In genomic region chr14:54150221-54150620, GRCm38 (mm10) we compare ENCODE assay signal across 23 mouse cellular contexts.
"Had no signal": no experiment of that assay in that cellular context is flagged by ENCODE, and none has a peak within 500 bp of the region (broad histone marks: within the 10 kb centered on the region; RNA-seq: fewer than 3 reads in every experiment).

No protein-coding gene starts in this region.

- H3K27me3 ChIP-seq: heart, embryonic 12.5 days; hindbrain, embryonic 13.5 days; hindbrain, embryonic 15.5 days; kidney, embryonic 15.5 days; limb, embryonic 13.5 days; limb, embryonic 15.5 days; liver, embryonic 12.5 days had no signal

- H3K4me2 ChIP-seq: heart, embryonic 12.5 days; hindbrain, embryonic 13.5 days; hindbrain, embryonic 15.5 days; kidney, embryonic 15.5 days; limb, embryonic 13.5 days; limb, embryonic 15.5 days; liver, embryonic 12.5 days had no signal

- H3K4me3 ChIP-seq: heart, embryonic 10.5 days; heart, embryonic 12.5 days; hindbrain, embryonic 13.5 days; hindbrain, embryonic 15.5 days; kidney, embryonic 15.5 days; limb, embryonic 13.5 days; limb, embryonic 15.5 days; liver, embryonic 12.5 days had no signal

- H3K9me3 ChIP-seq: heart, embryonic 10.5 days; heart, embryonic 12.5 days; hindbrain, embryonic 13.5 days; hindbrain, embryonic 15.5 days; kidney, embryonic 15.5 days; limb, embryonic 13.5 days; limb, embryonic 15.5 days; liver, embryonic 12.5 days had no signal

- H3K36me3 ChIP-seq: heart, embryonic 10.5 days; heart, embryonic 12.5 days; hindbrain, embryonic 13.5 days; hindbrain, embryonic 15.5 days; kidney, embryonic 15.5 days; limb, embryonic 13.5 days; limb, embryonic 15.5 days; liver, embryonic 12.5 days had no signal

- H3K27ac ChIP-seq: heart, embryonic 10.5 days; hindbrain, embryonic 13.5 days; hindbrain, embryonic 15.5 days; hindbrain, postnatal 0 days; kidney, embryonic 15.5 days; kidney, postnatal 0 days; limb, embryonic 13.5 days; limb, embryonic 15.5 days; liver, embryonic 12.5 days had no signal

- DNase-seq: gastrocnemius, postnatal 14 days; gastrocnemius, postnatal 36 days; heart, adult 18-20 months; heart, postnatal 10 days; kidney, adult 11 months; kidney, adult 2 months; kidney, adult 9 months; kidney, postnatal 14 days; kidney, postnatal 36 days; layer of hippocampus, adult 9-11 months; layer of hippocampus, postnatal 36 days; left cerebral cortex, postnatal 4 days had no signal

- ATAC-seq: hindbrain, postnatal 0 days; intestine, embryonic 16.5 days; liver, embryonic 12.5 days had no signal

- H3K9ac ChIP-seq: heart, embryonic 12.5 days; hindbrain, embryonic 13.5 days; hindbrain, embryonic 15.5 days; kidney, embryonic 15.5 days; limb, embryonic 13.5 days; limb, embryonic 15.5 days; liver, embryonic 12.5 days had no signal
